Mouse (Mus musculus) heart, embryonic 14.5 days (tissue): ENCODE measurements at regions not wholly inside any gene's neighbourhood (a gene's known extent, or its start where the extent isn't known, plus 50 kb on each side); places are given as distances from the start of the nearest gene placed in this dataset.

Experiments used
- ATAC-seq: fragments of 200-750 bp; cut with Nextera tagmentation; 2 replicates; pipeline ENCODE4 v1.8.0; 2017; ENCODE audit warnings: low read depth, moderate TSS enrichment; ENCODE audit not compliant: insufficient number of reproducible peaks, insufficient read depth, low FRiP score
- H3K27ac ChIP-seq, 2 experiments: fragments of 200-500 bp in 1 of 2; fragments of 300-500 bp in 1 of 2; sonication (generic) in 1 of 2; replicated peaks in 1 of 2; 2 replicates each; pipeline ENCODE4 v1.5.1; 2012 to 2014; ENCODE audit warnings: low read depth in 2 of 2, low read length in 2 of 2, control low read depth in 1 of 2, mild to moderate bottlenecking in 1 of 2, mixed read lengths in 1 of 2; ENCODE audit not compliant: control insufficient read depth in 1 of 2, insufficient read depth in 1 of 2
- H3K27me3 ChIP-seq: fragments of 300-500 bp; sonication (generic); 2 replicates; pipeline ENCODE4 v1.6.1; 2014; ENCODE audit warnings: mild to moderate bottlenecking, low read length, control low read depth; ENCODE audit not compliant: control insufficient read depth, insufficient read depth
- H3K36me3 ChIP-seq: fragments of 300-500 bp; sonication (generic); 2 replicates; pipeline ENCODE4 v1.6.1; 2014; ENCODE audit warnings: mild to moderate bottlenecking, control low read depth, low read length, mixed read lengths; ENCODE audit not compliant: control insufficient read depth, insufficient read depth
- H3K4me1 ChIP-seq, 2 experiments: fragments of 200-500 bp in 1 of 2; fragments of 300-500 bp in 1 of 2; sonication (generic) in 1 of 2; 2 replicates each; pipeline ENCODE4 v1.6.1; 2012 to 2014; ENCODE audit warnings: low read length in 2 of 2, control low read depth in 1 of 2, mixed read lengths in 1 of 2; ENCODE audit not compliant: control insufficient read depth in 2 of 2, insufficient read depth in 2 of 2
- H3K4me2 ChIP-seq: fragments of 300-500 bp; sonication (generic); 2 replicates; pipeline ENCODE4 v1.6.1; 2014; ENCODE audit warnings: mild to moderate bottlenecking, low read length
- H3K4me3 ChIP-seq, 2 experiments: fragments of 200-500 bp in 1 of 2; fragments of 300-500 bp in 1 of 2; sonication (generic) in 1 of 2; 2 replicates each; pipeline ENCODE4 v1.5.1; 2012 to 2014; ENCODE audit warnings: low read length in 2 of 2, mild to moderate bottlenecking in 2 of 2, control low read depth in 1 of 2, low read depth in 1 of 2, moderate library complexity in 1 of 2; ENCODE audit not compliant: control insufficient read depth in 1 of 2, insufficient read depth in 1 of 2
- H3K9ac ChIP-seq: fragments of 300-500 bp; sonication (generic); 2 replicates; pipeline ENCODE4 v1.6.1; 2014; ENCODE audit warnings: mild to moderate bottlenecking, low read length
- H3K9me3 ChIP-seq: fragments of 300-500 bp; sonication (generic); 2 replicates; pipeline ENCODE4 v1.6.1; 2016; ENCODE audit warnings: low read length, control low read depth; ENCODE audit not compliant: control insufficient read depth
- WGBS: fragments of 180-500 bp; shearing (Covaris S2); extraction: QIAGEN DNeasy Blood & Tissue Kit; methylation state at CpG from one replicate; pipeline ENCODE4 v1.1.7; 2014; 5-methylcytosine and 5-hydroxymethylcytosine counted together

- no peak overlapping the region for H3K27ac ChIP-seq
- H3K9ac ChIP-seq: no peak overlapping the region
- no peaks in the 10 kb centered on the region for H3K36me3 ChIP-seq
- no peak overlapping the region for H3K4me2 ChIP-seq
- H3K9me3 ChIP-seq: no peaks in the 10 kb centered on the region
- no peaks in the 10 kb centered on the region for H3K4me1 ChIP-seq
- no peak for ATAC-seq
- 75% methylated on average over 7 of the region's 7 CpGs for WGBS
- H3K27me3 ChIP-seq: no peaks in the 10 kb centered on the region
- no peak overlapping the region for H3K4me3 ChIP-seq
Observed at GRCm38 (mm10) chr10:37694041-37694690, 555.4 kb upstream of the Marcks start.

- Histone ChIP-seq H3K36me3 (no peaks in the 10 kb centered on the region), H3K9me3 (no peaks in the 10 kb centered on the region), H3K4me3 (no peak overlapping the region), H3K4me2 (no peak overlapping the region), H3K27ac (no peak overlapping the region), H3K9ac (no peak overlapping the region), H3K27me3 (no peaks in the 10 kb centered on the region), H3K4me1 (no peaks in the 10 kb centered on the region)
- ATAC-seq: no peak
Observed at GRCm38 (mm10) chr10:37692851-37693250, 554.1 kb upstream of the Marcks start.

GRCm38 (mm10) chr10:37691939-37692338, 553.2 kb upstream of the Marcks start:
- H3K4me2 ChIP-seq: no peak overlapping the region
- no peak for ATAC-seq
- H3K9me3 ChIP-seq: no peaks in the 10 kb centered on the region
- H3K27me3 ChIP-seq: no peaks in the 10 kb centered on the region
- WGBS: 77% methylated on average over 2 of the region's 2 CpGs
- H3K9ac ChIP-seq: no peak overlapping the region
- no peaks in the 10 kb centered on the region for H3K36me3 ChIP-seq
- no peak overlapping the region for H3K4me3 ChIP-seq
- H3K4me1 ChIP-seq: no peaks in the 10 kb centered on the region
- H3K27ac ChIP-seq: no peak overlapping the region

GRCm38 (mm10) chr10:37683101-37683500, 544.4 kb upstream of the Marcks start:
- no peak overlapping the region for H3K4me3 ChIP-seq
- no peak overlapping the region for H3K27ac ChIP-seq
- no peaks in the 10 kb centered on the region for H3K9me3 ChIP-seq
- no peaks in the 10 kb centered on the region for H3K36me3 ChIP-seq
- ATAC-seq: no peak
- no peak overlapping the region for H3K9ac ChIP-seq
- H3K4me2 ChIP-seq: no peak overlapping the region
- no peaks in the 10 kb centered on the region for H3K4me1 ChIP-seq
- no peaks in the 10 kb centered on the region for H3K27me3 ChIP-seq

GRCm38 (mm10) chr10:37680601-37681000, 541.9 kb upstream of the Marcks start:
- Histone ChIP-seq H3K27me3 (no peaks in the 10 kb centered on the region), H3K36me3 (no peaks in the 10 kb centered on the region), H3K9me3 (no peaks in the 10 kb centered on the region), H3K4me3 (no peak overlapping the region), H3K4me1 (no peaks in the 10 kb centered on the region), H3K27ac (no peak overlapping the region), H3K9ac (no peak overlapping the region), H3K4me2 (no peak overlapping the region)
- ATAC-seq: no peak

- Histone ChIP-seq H3K4me2 (no peak overlapping the region), H3K4me3 (no peak overlapping the region), H3K27me3 (no peaks in the 10 kb centered on the region), H3K36me3 (no peaks in the 10 kb centered on the region), H3K9me3 (no peaks in the 10 kb centered on the region), H3K9ac (no peak overlapping the region), H3K27ac (no peak overlapping the region), H3K4me1 (no peaks in the 10 kb centered on the region)
- ATAC-seq: no peak
- 84% methylated on average over 1 of the region's 1 CpGs for WGBS
Observed at GRCm38 (mm10) chr10:37677826-37678225, 539.1 kb upstream of the Marcks start.

- Histone ChIP-seq H3K9ac (no peak overlapping the region), H3K4me1 (no peaks in the 10 kb centered on the region), H3K4me2 (no peak overlapping the region), H3K36me3 (no peaks in the 10 kb centered on the region), H3K9me3 (no peaks in the 10 kb centered on the region), H3K4me3 (no peak overlapping the region), H3K27ac (no peak overlapping the region), H3K27me3 (no peaks in the 10 kb centered on the region)
- 61% methylated on average over 2 of the region's 2 CpGs for WGBS
- ATAC-seq: no peak
Observed at GRCm38 (mm10) chr10:37668827-37669226, 530.1 kb upstream of the Marcks start.

GRCm38 (mm10) chr10:37667031-37667745, 528.5 kb upstream of the Marcks start:
- Histone ChIP-seq H3K9ac (no peak overlapping the region), H3K4me1 (no peaks in the 10 kb centered on the region), H3K36me3 (no peaks in the 10 kb centered on the region), H3K27me3 (no peaks in the 10 kb centered on the region), H3K27ac (no peak overlapping the region), H3K4me2 (no peak overlapping the region), H3K9me3 (no peaks in the 10 kb centered on the region), H3K4me3 (no peak overlapping the region)
- 67% methylated on average over 7 of the region's 7 CpGs for WGBS
- no peak for ATAC-seq
